Mouse (Mus musculus) forebrain, embryonic 11.5 days (tissue): ENCODE results near the gene Csrnp3. TPM values are rescaled to one million over a fixed set of nuclear protein-coding genes. Genes with fewer than 3 reads are reported as not detected.

Experiments
- ATAC-seq: fragments of 200-750 bp; cut with Nextera tagmentation; replicated peaks from 2 replicates; pipeline ENCODE4 v1.8.0; 2017; ENCODE audit warnings: moderate TSS enrichment; ENCODE audit not compliant: low FRiP score
- DNase-seq: peaks from one replicate; pipeline ENCODE4 v3.0.0-alpha.2; 2017; ENCODE audit warnings: low spot score
- H3K27ac ChIP-seq: fragments of 300-500 bp; sonication (generic); 2 replicates; pipeline ENCODE4 v1.5.1; 2014; ENCODE audit warnings: low read depth, low read length
- H3K27me3 ChIP-seq: fragments of 300-500 bp; sonication (generic); 2 replicates; pipeline ENCODE4 v1.6.1; 2014; ENCODE audit warnings: mild to moderate bottlenecking, low read length, mixed read lengths; ENCODE audit not compliant: control insufficient read depth, insufficient read depth
- H3K36me3 ChIP-seq: fragments of 300-500 bp; sonication (generic); 2 replicates; pipeline ENCODE4 v1.6.1; 2014; ENCODE audit warnings: mild to moderate bottlenecking, low read length, moderate library complexity, mixed read lengths; ENCODE audit not compliant: control insufficient read depth, insufficient read depth
- H3K4me1 ChIP-seq: fragments of 300-500 bp; sonication (generic); replicated peaks from 2 replicates; pipeline ENCODE4 v1.6.1; 2014; ENCODE audit warnings: low read length, mixed read lengths; ENCODE audit not compliant: control insufficient read depth, insufficient read depth
- H3K4me2 ChIP-seq: fragments of 300-500 bp; sonication (generic); 2 replicates; pipeline ENCODE4 v1.6.1; 2014; ENCODE audit warnings: low read depth, mild to moderate bottlenecking, low read length, moderate library complexity, mixed read lengths; ENCODE audit not compliant: severe bottlenecking
- H3K4me3 ChIP-seq: fragments of 300-500 bp; sonication (generic); 2 replicates; pipeline ENCODE4 v1.5.1; 2014; ENCODE audit warnings: low read depth, low read length
- H3K9ac ChIP-seq: fragments of 300-500 bp; sonication (generic); 2 replicates; pipeline ENCODE4 v1.6.1; 2014; ENCODE audit warnings: low read length
- H3K9me3 ChIP-seq: fragments of 300-500 bp; sonication (generic); 2 replicates; pipeline ENCODE4 v1.6.1; 2016; ENCODE audit warnings: low read length, mixed read lengths; ENCODE audit not compliant: control insufficient read depth
- WGBS: fragments of 180-500 bp; shearing (Covaris S2); extraction: QIAGEN DNeasy Blood & Tissue Kit; methylation state at CpG from one replicate; pipeline ENCODE4 v1.1.7; 2014; 5-methylcytosine and 5-hydroxymethylcytosine counted together
- polyA plus RNA-seq: library from polyadenylated mRNA; unstranded; fragments of >200 nt; fragmentation: Nextera tagmentation; extraction: Ambion mirVana; gene quantifications from 2 replicates; pipeline ENCODE4 v1.2.1, GENCODE M21; 2014

Gene Csrnp3
- polyA plus RNA-seq, 1 experiment from 2014 or later: 13.4 TPM

DNA sequence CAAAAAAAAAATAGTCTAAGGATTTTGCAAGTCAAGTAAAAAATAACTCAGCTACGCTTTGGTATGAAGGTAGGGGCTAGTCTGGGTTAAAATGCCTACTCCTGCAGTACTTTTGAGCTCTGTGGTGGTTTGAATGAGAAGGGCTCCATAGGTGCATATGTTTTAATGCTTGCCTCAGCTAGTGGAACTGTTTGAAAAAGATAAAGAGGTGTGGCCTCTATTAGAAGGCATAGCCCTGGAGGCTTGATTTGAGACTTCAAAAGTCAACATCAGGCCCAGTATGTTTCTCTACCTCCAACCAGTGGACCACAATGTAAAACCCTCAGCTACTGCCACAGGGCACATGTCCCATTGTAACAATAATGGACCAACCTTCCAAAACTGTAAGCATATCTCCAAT lies 16.9 kb upstream of the Csrnp3 start:
- whole genome bisulfite sequencing: 97% methylated on average over 1 of the region's 1 CpGs
- H3K4me1 ChIP-seq: no peaks in the 10 kb centered on the region

DNA sequence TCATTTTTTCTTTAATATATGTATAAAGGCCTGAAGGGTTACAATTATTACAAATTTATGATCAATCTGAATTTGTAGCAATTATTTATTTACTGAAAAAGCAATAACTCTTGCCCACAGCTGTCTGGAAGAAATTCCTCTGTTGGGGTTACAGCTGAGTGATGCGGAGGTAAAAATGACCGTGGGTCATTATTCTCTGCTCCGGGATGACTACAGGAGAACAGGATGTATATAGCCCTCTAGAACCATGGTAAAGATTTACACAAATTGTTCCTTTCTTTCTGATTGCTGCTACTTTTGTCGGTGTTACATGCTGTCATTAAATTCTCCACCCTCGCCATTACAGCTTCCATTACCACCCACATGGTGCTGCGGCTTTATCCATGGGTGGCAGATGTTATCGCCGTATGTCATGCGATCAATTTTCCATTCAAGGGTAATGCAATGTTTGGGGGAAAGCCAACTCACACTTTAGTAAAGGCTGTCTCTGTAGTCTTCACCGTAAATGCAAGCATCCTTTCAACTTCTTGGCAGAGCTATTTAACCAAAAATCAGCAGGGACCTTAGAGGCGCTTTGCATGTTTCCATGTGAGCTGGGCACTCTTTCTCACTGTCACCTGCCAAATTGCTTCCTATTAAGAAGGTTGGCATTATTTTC lies 12.7 kb upstream of the Csrnp3 start:
- DNase-seq (no peak), ATAC-seq (no peak)
- 86% methylated on average over 11 of the region's 11 CpGs for WGBS
- Histone ChIP-seq H3K4me1 (no peaks in the 10 kb centered on the region), H3K27ac (no peak overlapping the region), H3K9ac (no peak overlapping the region), H3K9me3 (no peaks in the 10 kb centered on the region), H3K27me3 (no peaks in the 10 kb centered on the region), H3K4me2 (no peak overlapping the region), H3K36me3 (no peaks in the 10 kb centered on the region), H3K4me3 (no peak overlapping the region)

More for the DNA sequence above, 16.9 kb upstream of the Csrnp3 start:
- Histone ChIP-seq H3K9me3 (no peaks in the 10 kb centered on the region), H3K27me3 (no peaks in the 10 kb centered on the region), H3K36me3 (no peaks in the 10 kb centered on the region), H3K9ac (no peak overlapping the region), H3K4me2 (no peak overlapping the region), H3K4me3 (no peak overlapping the region), H3K27ac (no peak overlapping the region)
- ATAC-seq: no peak
- DNase-seq: no peak

DNA sequence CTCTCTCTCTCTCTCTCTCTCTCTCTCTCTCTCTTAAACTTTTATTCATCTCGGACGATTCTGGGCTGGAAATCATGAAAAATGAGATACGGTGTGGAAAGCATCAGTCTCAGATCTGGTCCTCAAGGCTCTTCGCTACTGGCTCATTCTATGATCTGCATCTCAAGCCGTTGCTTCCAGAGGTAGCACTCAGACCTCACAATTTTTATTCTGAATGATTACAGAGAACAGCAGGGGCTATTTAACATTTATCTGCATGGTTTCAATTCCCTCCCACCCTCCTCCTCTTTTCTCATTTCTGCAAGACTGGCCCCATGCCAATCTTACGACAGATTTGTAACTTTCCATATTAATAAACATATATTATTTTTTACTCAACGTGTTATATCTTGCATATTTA lies 12.1 kb upstream of the Csrnp3 start:
- DNase-seq (no peak), ATAC-seq (no peak)
- Histone ChIP-seq H3K4me3 (no peak overlapping the region), H3K27me3 (no peaks in the 10 kb centered on the region), H3K9me3 (no peaks in the 10 kb centered on the region), H3K9ac (no peak overlapping the region), H3K36me3 (no peaks in the 10 kb centered on the region), H3K27ac (no peak overlapping the region), H3K4me1 (no peaks in the 10 kb centered on the region), H3K4me2 (no peak overlapping the region)
- WGBS: 88% methylated on average over 7 of the region's 7 CpGs

DNA sequence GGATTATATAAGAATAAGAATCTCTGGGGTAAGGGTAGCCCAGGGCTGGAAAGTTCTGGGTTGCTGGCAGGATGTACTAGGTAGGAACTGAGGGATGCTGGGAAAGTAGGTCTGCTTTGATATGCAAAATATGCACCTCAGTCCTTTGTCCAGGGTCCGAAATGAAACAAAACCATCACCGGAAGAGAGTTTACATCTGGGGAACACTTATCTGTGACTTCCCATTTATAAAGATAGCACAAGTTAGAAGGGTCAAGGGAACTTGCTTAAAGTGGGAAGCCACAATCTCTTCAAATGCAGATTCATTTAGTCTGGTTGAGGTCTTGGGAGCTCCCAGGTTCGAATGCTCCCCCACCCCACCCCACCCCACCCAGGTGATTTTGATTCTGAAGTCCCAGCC lies 4.0 kb upstream of the Csrnp3 start:
- DNase-seq (no peak), ATAC-seq (no peak)
- no peak overlapping the region for H3K27ac ChIP-seq
- H3K36me3 ChIP-seq: no peaks in the 10 kb centered on the region
- H3K4me2 ChIP-seq: no peak overlapping the region
- no peaks in the 10 kb centered on the region for H3K4me1 ChIP-seq
- no peak overlapping the region for H3K4me3 ChIP-seq
- H3K9ac ChIP-seq: no peak overlapping the region
- 56% methylated on average over 3 of the region's 3 CpGs for WGBS
- no peaks in the 10 kb centered on the region for H3K27me3 ChIP-seq
- H3K9me3 ChIP-seq: no peaks in the 10 kb centered on the region

DNA sequence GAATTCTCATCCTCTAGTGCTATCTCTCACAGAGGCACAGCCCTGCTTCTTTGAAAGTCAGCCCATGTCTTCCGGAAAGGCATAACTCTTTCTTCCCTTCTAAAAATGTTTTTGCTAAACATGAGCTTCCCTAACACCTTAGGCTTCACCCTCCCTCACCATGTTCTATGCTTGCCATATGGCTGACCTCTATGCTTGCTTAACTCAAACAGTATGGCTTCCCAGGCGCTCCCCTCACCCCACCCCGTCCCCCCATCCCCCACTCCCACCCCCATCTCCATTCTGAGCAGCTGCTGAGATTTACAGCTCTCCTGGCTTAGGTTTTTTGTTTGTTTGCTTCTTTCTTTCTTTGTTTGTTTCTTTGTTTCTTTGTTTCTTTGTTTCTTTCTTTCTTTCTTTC lies 3.2 kb upstream of the Csrnp3 start:
- H3K4me2 ChIP-seq: no peak overlapping the region
- no peak overlapping the region for H3K9ac ChIP-seq
- WGBS: 43% methylated on average over 3 of the region's 3 CpGs
- no peak overlapping the region for H3K27ac ChIP-seq
- H3K36me3 ChIP-seq: no peaks in the 10 kb centered on the region
- no peak overlapping the region for H3K4me3 ChIP-seq
- no peaks in the 10 kb centered on the region for H3K9me3 ChIP-seq
- no peaks in the 10 kb centered on the region for H3K4me1 ChIP-seq
- H3K27me3 ChIP-seq: no peaks in the 10 kb centered on the region
- DNase-seq (no peak), ATAC-seq (no peak)

DNA sequence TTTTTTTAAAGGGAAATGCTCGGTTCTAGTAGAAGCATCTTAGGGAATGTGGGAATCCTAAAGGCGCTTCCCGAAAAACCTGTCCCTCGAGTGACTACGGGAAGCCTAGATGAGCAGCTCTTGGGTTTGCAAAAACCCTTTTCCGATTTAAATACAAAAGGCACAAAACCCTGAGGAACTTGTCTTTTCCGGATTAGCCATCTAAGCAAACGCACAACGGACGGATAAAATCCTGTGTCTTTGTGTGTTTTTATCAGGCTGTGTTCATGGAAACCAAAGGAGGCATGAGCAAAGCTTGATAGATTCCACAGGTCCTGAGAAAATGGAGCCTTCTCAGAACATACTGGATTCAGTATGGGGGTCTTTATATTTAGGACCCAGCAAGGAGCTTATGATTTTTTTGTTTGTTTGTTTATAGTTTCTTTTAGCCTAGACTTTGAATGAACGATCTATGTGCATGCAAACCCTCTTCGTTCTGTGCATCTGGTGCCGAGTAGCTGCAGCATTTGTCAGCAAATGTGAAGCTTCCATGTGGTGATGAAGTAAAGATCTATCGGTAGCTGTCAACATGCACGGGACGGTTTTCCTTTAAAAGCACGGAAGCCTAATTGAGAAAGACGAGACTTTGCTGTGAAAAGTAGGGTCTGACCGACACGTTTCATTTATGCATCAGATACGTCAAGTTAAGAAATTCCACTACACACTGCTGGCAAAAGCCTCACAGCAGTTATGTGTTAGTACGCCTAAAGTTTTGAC lies 611 bp downstream of the Csrnp3 start:
- H3K27ac ChIP-seq: no peak overlapping the region

DNA sequence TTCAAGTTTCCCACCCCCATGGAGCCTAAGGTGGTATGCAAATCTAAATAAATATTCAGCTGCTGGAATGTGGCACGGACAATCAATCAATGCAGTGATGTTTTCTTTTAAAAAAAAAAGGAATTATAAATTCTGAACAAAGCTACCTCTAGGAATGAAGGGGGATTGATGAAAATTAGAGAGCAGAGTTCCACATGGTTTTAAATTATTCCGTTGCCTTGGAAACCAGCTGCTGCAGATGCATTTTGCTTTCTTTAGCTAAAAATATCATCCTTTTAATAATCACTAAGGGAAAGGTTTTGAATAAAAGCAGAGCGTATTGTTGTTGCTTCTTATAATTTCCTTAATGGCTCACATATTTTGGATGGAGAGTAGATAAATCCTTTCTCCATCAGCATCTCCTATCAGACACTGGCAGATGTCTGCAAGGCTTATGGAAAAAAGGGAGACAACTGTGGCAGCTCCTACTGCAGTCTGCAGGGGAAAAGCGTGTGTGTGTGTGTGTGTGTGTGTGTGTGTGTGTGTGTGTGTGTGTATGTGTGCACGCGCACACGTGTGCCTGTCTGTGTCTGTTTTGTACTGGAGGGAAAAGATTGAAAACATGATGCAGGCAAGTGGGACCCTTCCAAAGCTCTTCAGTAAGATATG lies 2.0 kb downstream of the Csrnp3 start:
- Histone ChIP-seq H3K27me3 (no peaks in the 10 kb centered on the region), H3K4me2 (peak overlapping the region; percentile 26), H3K9me3 (no peaks in the 10 kb centered on the region), H3K4me3 (peak overlapping the region; percentile 5; the same call in 1 of the 2 replicates), H3K27ac (0 out of 2 replicates have a peak overlapping the region, but pooled peaks have one; percentile 41), H3K36me3 (no peaks in the 10 kb centered on the region), H3K4me1 (0 out of 2 replicates have a peak, but pooled peaks cover 2% of the 10 kb centered on the region), H3K9ac (0 out of 2 replicates have a peak overlapping the region, but pooled peaks have one; percentile 29)
- DNase-seq (peak; percentile 69), ATAC-seq (peak; percentile 27; the same call in 1 of the 2 replicates)
- WGBS: 34% methylated on average over 7 of the region's 7 CpGs

More for the DNA sequence above, 611 bp downstream of the Csrnp3 start:
- ATAC-seq (no peak), DNase-seq (no peak)
- WGBS: 1% methylated on average over 22 of the region's 22 CpGs
- Histone ChIP-seq H3K9me3 (no peaks in the 10 kb centered on the region), H3K36me3 (no peaks in the 10 kb centered on the region), H3K27me3 (no peaks in the 10 kb centered on the region), H3K4me2 (peak overlapping the region; percentile 67), H3K4me1 (0 out of 2 replicates have a peak, but pooled peaks cover 2% of the 10 kb centered on the region), H3K4me3 (peak overlapping the region; percentile 45), H3K9ac (peak overlapping the region; percentile 66)

DNA sequence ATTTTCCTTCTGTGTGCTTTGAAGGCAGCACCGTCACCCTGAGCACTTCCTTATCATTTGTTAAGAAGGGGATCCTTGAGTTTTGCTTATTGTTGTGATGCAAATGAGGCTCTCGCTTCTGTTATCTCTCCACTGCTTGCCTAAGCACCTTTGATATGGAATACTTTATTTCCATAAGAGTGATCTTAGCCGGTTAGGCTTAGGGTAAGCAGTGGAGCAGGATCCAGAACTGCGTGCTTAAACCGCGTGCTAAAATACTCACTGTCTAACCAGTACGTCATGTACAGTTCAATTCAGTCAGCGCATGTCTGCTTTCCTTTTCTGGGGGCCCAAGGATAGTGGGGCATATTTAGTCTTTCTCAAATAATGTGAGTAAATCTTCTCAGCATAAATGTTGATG lies 3.1 kb downstream of the Csrnp3 start:
- no peaks in the 10 kb centered on the region for H3K36me3 ChIP-seq
- 0 out of 2 replicates have a peak, but pooled peaks cover 2% of the 10 kb centered on the region for H3K4me1 ChIP-seq
- DNase-seq (no peak), ATAC-seq (no peak)
- H3K9ac ChIP-seq: no peak overlapping the region
- H3K27ac ChIP-seq: no peak overlapping the region
- WGBS: 34% methylated on average over 8 of the region's 8 CpGs
- no peaks in the 10 kb centered on the region for H3K27me3 ChIP-seq
- no peak overlapping the region for H3K4me3 ChIP-seq
- H3K9me3 ChIP-seq: no peaks in the 10 kb centered on the region
- peak overlapping the region; percentile 24; the same call in 1 of the 2 replicates for H3K4me2 ChIP-seq
